Mouse (Mus musculus) layer of hippocampus, adult 2 months (tissue): Measurements from ENCODE around the gene Prkar2b. TPM values are rescaled to one million over a fixed set of nuclear protein-coding genes. Genes with fewer than 3 reads are reported as not detected.

Experiments used
- DNase-seq, 2 experiments: peaks; one replicate each; pipeline ENCODE4 v3.0.0; 2022; ENCODE audit warnings: low spot score in 2 of 2
- H3K27ac ChIP-seq: fragments of 200-600 bp; 2 replicates; pipeline ENCODE4 v1.8.1; 2022
- H3K4me3 ChIP-seq: fragments of 200-600 bp; 2 replicates; pipeline ENCODE4 v1.8.1; 2022; ENCODE audit warnings: mild to moderate bottlenecking
- CTCF ChIP-seq: fragments of 200-600 bp; conservative IDR thresholded peaks from 2 replicates; pipeline ENCODE4 v1.8.1; 2022; ENCODE audit warnings: antibody characterized with exemption, mild to moderate bottlenecking, moderate library complexity
- total RNA-seq, 2 experiments: library from RNA; stranded (reverse); gene quantifications; 2 replicates each; pipeline ENCODE4 v1.2.3; 2021

Prkar2b gene
- total RNA-seq, 2 experiments from 2014 or later = 29.0 to 33.2 TPM

GRCm38 (mm10) chr12:31990575-31990974 is 70.5 kb downstream of the Prkar2b start:
- no peak for DNase-seq
- TF ChIP-seq CTCF = no peak
- Histone ChIP-seq H3K27ac (no peak overlapping the region), H3K4me3 (no peak overlapping the region)

GRCm38 (mm10) chr12:31989726-31990125 is 71.4 kb downstream of the Prkar2b start:
- Histone ChIP-seq H3K4me3 (no peak overlapping the region), H3K27ac (no peak overlapping the region)
- no peak for DNase-seq
- no peak for TF ChIP-seq CTCF

- no peak overlapping the region for H3K27ac ChIP-seq
- H3K4me3 ChIP-seq = no peak overlapping the region
- no peak for TF ChIP-seq CTCF
- DNase-seq = no peak
These were observed 74.6 kb downstream of the Prkar2b start for GRCm38 (mm10) chr12:31986463-31986862.

GRCm38 (mm10) chr12:31985738-31986137 is 75.4 kb downstream of the Prkar2b start:
- Histone ChIP-seq H3K27ac (no peak overlapping the region), H3K4me3 (no peak overlapping the region)
- no peak for DNase-seq
- TF ChIP-seq CTCF = no peak

- TF ChIP-seq CTCF = no peak
- no peak overlapping the region for H3K4me3 ChIP-seq
- 0 out of 2 replicates have a peak overlapping the region, but pooled peaks have one; percentile 12 for H3K27ac ChIP-seq
- no peak for DNase-seq
These were observed 76.4 kb downstream of the Prkar2b start for GRCm38 (mm10) chr12:31984664-31985063.

- Histone ChIP-seq H3K4me3 (no peak overlapping the region), H3K27ac (0 out of 2 replicates have a peak overlapping the region, but pooled peaks have one; percentile 12)
- DNase-seq = no peak
- no peak for TF ChIP-seq CTCF
These were observed 76.9 kb downstream of the Prkar2b start for GRCm38 (mm10) chr12:31984206-31984605.

GRCm38 (mm10) chr12:31983769-31984168 is 77.3 kb downstream of the Prkar2b start:
- TF ChIP-seq CTCF = no peak
- DNase-seq = no peak
- Histone ChIP-seq H3K4me3 (no peak overlapping the region), H3K27ac (peak overlapping the region; percentile 11; the same call in 1 of the 2 replicates)

- no peak for DNase-seq
- H3K27ac ChIP-seq = 0 out of 2 replicates have a peak overlapping the region, but pooled peaks have one; percentile 11
These were observed 77.9 kb downstream of the Prkar2b start for GRCm38 (mm10) chr12:31983238-31983637.

GRCm38 (mm10) chr12:31977613-31978195 is 83.4 kb downstream of the Prkar2b start:
- DNase-seq = no peak
- Histone ChIP-seq H3K27ac (no peak overlapping the region), H3K4me3 (no peak overlapping the region)
- no peak for TF ChIP-seq CTCF

More at GRCm38 (mm10) chr12:31983238-31983637, 77.9 kb downstream of the Prkar2b start:
- no peak overlapping the region for H3K4me3 ChIP-seq
- no peak for TF ChIP-seq CTCF

GRCm38 (mm10) chr12:31976544-31976943 is 84.6 kb downstream of the Prkar2b start:
- no peak overlapping the region for H3K27ac ChIP-seq
- peak in 1 of 2 experiments; percentile 39 for DNase-seq
- peak; percentile 71 for TF ChIP-seq CTCF
- no peak overlapping the region for H3K4me3 ChIP-seq

- H3K27ac ChIP-seq = peak overlapping the region; percentile 48; the same call in 1 of the 2 replicates
- no peak for TF ChIP-seq CTCF
- no peak overlapping the region for H3K4me3 ChIP-seq
- DNase-seq = peak; percentile 51 to 67
These were observed 87.5 kb downstream of the Prkar2b start for GRCm38 (mm10) chr12:31973473-31974172.

GRCm38 (mm10) chr12:31971547-31971946 is 89.5 kb downstream of the Prkar2b start:
- TF ChIP-seq CTCF = no peak
- DNase-seq = no peak

GRCm38 (mm10) chr12:31969111-31969510 is 92.0 kb downstream of the Prkar2b start:
- H3K27ac ChIP-seq = no peak overlapping the region
- TF ChIP-seq CTCF = no peak
- no peak overlapping the region for H3K4me3 ChIP-seq
- DNase-seq = no peak

More at GRCm38 (mm10) chr12:31971547-31971946, 89.5 kb downstream of the Prkar2b start:
- Histone ChIP-seq H3K27ac (no peak overlapping the region), H3K4me3 (no peak overlapping the region)
